Mouse (Mus musculus) left cerebral cortex, postnatal 14 days (tissue): ENCODE results near the gene Olfr1360. TPM values are rescaled to one million over a fixed set of nuclear protein-coding genes. Genes with fewer than 3 reads are reported as not detected.
A peak's percentile ranks its signal among the peaks of the same experiment; 100 is the strongest.
"Not testable (repeated sequence)": the region's sequence is repeated elsewhere in the genome, so short reads cannot be mapped to it uniquely, and the experiment has no call there.

ENCODE experiments used
- DNase-seq, 2 experiments: peaks; one replicate each; pipeline ENCODE4 v3.0.0; 2021 to 2022; ENCODE audit warnings: low spot score in 2 of 2, mixed read lengths in 1 of 2
- intact Hi-C: fragments of 180-260 bp; cut with DNase I; formaldehyde crosslinking; loops from one replicate; pipeline ENCODE4 v1.15.1; 2025
- long read RNA-seq, 2 experiments: library from polyadenylated mRNA; stranded (forward); transcript quantifications; one replicate each; pipeline ENCODE4 v2.0.0; 2021
- total RNA-seq, 2 experiments: library from RNA; stranded (reverse); gene quantifications; 2 replicates each; pipeline ENCODE4 v1.2.3; 2021

Gene Olfr1360
- total RNA-seq, result not detected
- long read RNA-seq, experiment 1, result 0 reads
- long read RNA-seq, experiment 2, result 0 reads

GRCm38 (mm10) chr13:21677305-21677704 lies at the start of gene Olfr1360:
TSS of gene Olfr1360 (minus strand) at chr13:21677405.
- no peak for DNase-seq
- intact Hi-C loops, result no loop called here

- DNase-seq, result no peak
- intact Hi-C loops, result no loop called here
These were observed 46.0 kb upstream of the Olfr1360 start for GRCm38 (mm10) chr13:21722993-21723836.

GRCm38 (mm10) chr13:21722373-21722925 lies 45.2 kb upstream of the Olfr1360 start:
- intact Hi-C loops, result no loop called here

GRCm38 (mm10) chr13:21721757-21722372 lies 44.7 kb upstream of the Olfr1360 start, which contains the start of gene Hist1h2bm:
TSS of gene Hist1h2bm (plus strand) at chr13:21722044.
- intact Hi-C loops, result not testable (repeated sequence)
- DNase-seq, result peak; percentile 75 to 89

More at GRCm38 (mm10) chr13:21722373-21722925, 45.2 kb upstream of the Olfr1360 start:
- no peak for DNase-seq

- intact Hi-C loops, DNase-seq: not testable (repeated sequence)
These were observed 44.0 kb upstream of the Olfr1360 start for GRCm38 (mm10) chr13:21721107-21721756.

GRCm38 (mm10) chr13:21718381-21719080 lies 41.3 kb upstream of the Olfr1360 start:
- no peak for DNase-seq
- intact Hi-C loops, result loop anchor here (10.0 kb wide), 3 partner anchors 454 to 1816 kb away; partner anchors contain the start of genes Hist1h2af, Hist1h3g and Hist1h4h

- intact Hi-C loops, result loop anchor here (10.0 kb wide), 3 partner anchors 453 to 1817 kb away; partner anchors contain the start of genes Hist1h2af, Hist1h3g and Hist1h4h
These were observed 40.5 kb upstream of the Olfr1360 start, which contains the start of gene Hist1h3h for GRCm38 (mm10) chr13:21717397-21718357. TSS of gene Hist1h3h (plus strand) at chr13:21717659.

GRCm38 (mm10) chr13:21716540-21717391 lies 39.6 kb upstream of the Olfr1360 start:
- intact Hi-C loops, result loop anchor here (10.0 kb wide), 3 partner anchors 452 to 1818 kb away; partner anchors contain the start of genes Hist1h2af, Hist1h3g and Hist1h4h
- peak in 1 of 2 experiments; percentile 41 for DNase-seq

More at GRCm38 (mm10) chr13:21717397-21718357, 40.5 kb upstream of the Olfr1360 start, which contains the start of gene Hist1h3h:
- DNase-seq, result peak; percentile 85 to 91

GRCm38 (mm10) chr13:21715864-21716539 lies 38.8 kb upstream of the Olfr1360 start, which contains the start of the genes Hist1h2bl and Hist1h2ai:
TSS of gene Hist1h2bl (minus strand) at chr13:21716143.
TSS of gene Hist1h2ai (plus strand) at chr13:21716422.
- peak; percentile 91 to 96 for DNase-seq
- intact Hi-C loops, result loop anchor here (2.0 to 10.0 kb wide), 4 partner anchors 17 to 1819 kb away; partner anchors contain the start of genes Hist1h2af, Hist1h3g and Hist1h4h

GRCm38 (mm10) chr13:21715131-21715863 lies 38.1 kb upstream of the Olfr1360 start:
- intact Hi-C loops, result loop anchor here (2.0 to 10.0 kb wide), 4 partner anchors 18 to 1820 kb away; partner anchors contain the start of genes Hist1h2af, Hist1h3g and Hist1h4h
- peak in 1 of 2 experiments; percentile 15 for DNase-seq

- DNase-seq, result peak; percentile 69 to 75
- intact Hi-C loops, result loop anchor here (2.0 to 10.0 kb wide), 5 partner anchors 18 to 1820 kb away; partner anchors contain the start of genes Hist1h2af, Hist1h3g and Hist1h4h
These were observed 37.5 kb upstream of the Olfr1360 start for GRCm38 (mm10) chr13:21714725-21715124.

- intact Hi-C loops, result loop anchor here (5.0 to 10.0 kb wide), 4 partner anchors 447 to 1823 kb away; partner anchors contain the start of genes Hist1h2af, Hist1h3g and Hist1h4h
These were observed 34.5 kb upstream of the Olfr1360 start for GRCm38 (mm10) chr13:21711698-21712097.

GRCm38 (mm10) chr13:21710821-21711525 lies 33.8 kb upstream of the Olfr1360 start:
- intact Hi-C loops, result loop anchor here (5.0 to 10.0 kb wide), 4 partner anchors 446 to 1824 kb away; partner anchors contain the start of genes Hist1h2af, Hist1h3g and Hist1h4h
- peak; percentile 83 to 85 for DNase-seq

More at GRCm38 (mm10) chr13:21711698-21712097, 34.5 kb upstream of the Olfr1360 start:
- no peak for DNase-seq
